Mouse (Mus musculus) layer of hippocampus, adult 9-10 months (tissue): ENCODE measurements at regions not wholly inside any gene's neighbourhood (a gene's known extent, or its start where the extent isn't known, plus 50 kb on each side); places are given as distances from the start of the nearest gene placed in this dataset.

ENCODE experiments used
- DNase-seq: peaks from one replicate; pipeline ENCODE4 v3.0.0; 2022; ENCODE audit warnings: low spot score

DNA sequence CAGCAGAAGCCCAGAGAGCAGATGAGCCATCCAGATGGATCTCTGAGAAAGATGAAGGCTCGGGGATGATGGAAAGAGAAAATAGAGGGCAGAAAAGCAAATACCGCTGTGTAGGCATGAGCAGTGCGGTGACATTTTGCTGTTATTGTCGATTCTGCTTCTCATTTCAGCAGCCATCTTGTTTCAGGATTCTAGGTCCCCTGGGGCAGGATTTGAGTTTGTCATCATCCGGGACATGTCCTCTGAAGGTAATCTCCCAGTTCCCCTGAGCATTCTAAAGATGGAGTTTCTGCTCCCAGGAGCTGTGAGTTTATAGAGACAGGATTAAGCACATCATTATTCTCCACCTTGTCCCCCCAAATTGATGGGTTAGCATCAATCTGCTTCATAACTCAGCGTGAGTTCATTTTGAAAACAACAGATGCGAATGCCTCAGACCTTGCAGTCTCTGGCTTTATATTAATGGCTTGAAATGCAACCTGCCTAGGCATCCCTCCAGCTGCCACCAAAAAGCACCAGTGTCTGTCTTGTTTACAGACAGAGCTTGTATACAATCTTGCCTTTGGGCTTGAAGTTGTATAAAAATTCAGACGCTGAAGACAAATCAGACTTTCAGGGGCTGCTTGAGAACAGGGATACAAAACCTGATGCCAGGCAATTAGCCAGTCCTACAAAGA, 128.6 kb upstream of the Foxa2 start:
- DNase-seq, result no peak

DNA sequence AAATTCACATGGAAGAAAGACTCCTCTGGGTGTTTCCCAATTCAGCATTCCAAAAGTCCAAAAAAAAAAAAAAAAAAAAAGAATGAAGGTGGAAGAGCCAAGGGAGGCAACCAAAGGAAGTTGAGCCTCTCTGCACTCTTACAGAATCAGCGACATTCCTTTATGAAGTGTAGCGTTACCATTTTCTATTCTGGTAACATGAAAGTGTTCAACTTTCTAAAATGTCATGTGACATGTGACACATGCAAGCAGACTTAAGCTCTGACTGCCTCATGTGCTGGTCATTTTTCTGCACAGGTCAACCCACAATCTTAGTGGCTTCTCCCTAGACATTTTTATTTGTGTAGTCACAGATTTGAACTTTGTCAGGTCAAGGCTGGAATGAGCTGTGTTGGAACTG, 133.5 kb upstream of the Foxa2 start:
- DNase-seq, result no peak

DNA sequence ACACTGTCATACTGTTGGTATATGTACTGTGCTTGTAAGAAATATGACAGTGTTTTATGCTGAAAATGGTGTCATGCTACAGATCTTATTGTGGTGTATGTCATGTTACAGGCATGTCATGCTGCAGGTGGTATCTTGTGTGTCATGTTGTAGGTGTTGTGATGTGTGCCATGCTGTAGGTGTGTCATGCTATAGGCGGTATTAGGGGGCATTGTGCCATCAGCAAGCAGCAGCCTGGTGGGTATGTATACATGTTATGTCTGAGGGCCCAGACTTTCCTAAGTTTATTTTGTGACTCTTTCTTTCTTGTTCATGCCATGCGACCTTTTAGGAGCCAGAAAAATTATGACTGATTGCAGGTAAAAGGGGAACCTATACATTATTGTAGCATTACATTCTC, 134.7 kb upstream of the Foxa2 start:
- no peak for DNase-seq

GRCm38 (mm10) chr2:148182492-148183052, 135.8 kb upstream of the Foxa2 start:
- DNase-seq, result no peak

- DNase-seq, result no peak
Measured at GRCm38 (mm10) chr2:148184801-148185212, 138.0 kb upstream of the Foxa2 start.

DNA sequence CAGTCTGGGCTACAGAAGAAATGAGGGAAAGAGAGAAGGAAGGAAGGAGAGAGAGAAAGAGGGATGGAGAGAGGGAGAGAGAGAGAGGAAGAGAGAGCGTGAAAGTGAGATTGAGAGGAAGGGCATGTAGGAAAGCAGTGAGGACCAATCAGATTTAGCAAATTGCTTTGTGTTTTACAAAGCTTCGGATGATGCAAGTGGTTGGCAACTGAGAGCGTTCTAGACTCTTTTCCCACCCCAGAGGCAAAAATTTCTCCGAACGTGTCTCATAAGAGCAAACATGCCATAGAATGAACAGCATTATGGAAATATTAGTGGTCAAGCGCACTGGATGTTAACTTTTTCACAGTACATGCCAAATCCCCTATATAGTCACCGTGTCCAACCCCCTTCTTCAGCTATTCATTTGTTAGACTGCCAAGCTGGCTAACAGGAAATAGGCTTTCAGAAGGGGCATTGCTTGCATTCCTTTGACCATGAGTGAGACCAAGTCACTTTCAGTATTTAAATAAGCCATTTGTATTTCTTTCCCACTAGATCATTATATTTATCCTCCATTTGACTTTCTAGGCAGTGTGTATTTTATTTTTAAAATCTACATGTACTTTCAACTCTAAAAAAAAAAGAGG, 139.7 kb upstream of the Foxa2 start:
- DNase-seq, result no peak

DNA sequence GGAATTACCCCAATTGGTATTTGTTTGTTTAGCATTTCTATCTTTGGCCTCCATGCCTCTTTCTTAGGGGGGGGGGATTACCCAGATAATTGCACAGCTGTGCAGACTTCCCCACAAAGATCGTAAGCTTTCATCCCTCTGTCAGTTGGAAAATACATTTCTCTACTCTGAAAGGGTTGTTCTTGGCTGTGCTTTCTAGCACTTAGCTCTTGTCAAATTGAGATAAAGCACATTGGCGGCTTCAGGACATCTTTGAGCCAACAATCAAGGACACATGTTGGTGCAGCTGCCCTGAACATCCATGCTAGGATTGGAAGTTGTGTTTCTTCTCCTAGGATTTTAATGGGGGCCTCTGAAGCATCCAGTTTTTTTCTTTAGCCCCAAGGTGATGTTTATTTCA, 142.1 kb upstream of the Foxa2 start:
- DNase-seq, result no peak

GRCm38 (mm10) chr2:148189287-148189686, 142.5 kb upstream of the Foxa2 start:
- DNase-seq, result no peak

- DNase-seq, result no peak
Measured at GRCm38 (mm10) chr2:148192946-148193345, 146.2 kb upstream of the Foxa2 start.

DNA sequence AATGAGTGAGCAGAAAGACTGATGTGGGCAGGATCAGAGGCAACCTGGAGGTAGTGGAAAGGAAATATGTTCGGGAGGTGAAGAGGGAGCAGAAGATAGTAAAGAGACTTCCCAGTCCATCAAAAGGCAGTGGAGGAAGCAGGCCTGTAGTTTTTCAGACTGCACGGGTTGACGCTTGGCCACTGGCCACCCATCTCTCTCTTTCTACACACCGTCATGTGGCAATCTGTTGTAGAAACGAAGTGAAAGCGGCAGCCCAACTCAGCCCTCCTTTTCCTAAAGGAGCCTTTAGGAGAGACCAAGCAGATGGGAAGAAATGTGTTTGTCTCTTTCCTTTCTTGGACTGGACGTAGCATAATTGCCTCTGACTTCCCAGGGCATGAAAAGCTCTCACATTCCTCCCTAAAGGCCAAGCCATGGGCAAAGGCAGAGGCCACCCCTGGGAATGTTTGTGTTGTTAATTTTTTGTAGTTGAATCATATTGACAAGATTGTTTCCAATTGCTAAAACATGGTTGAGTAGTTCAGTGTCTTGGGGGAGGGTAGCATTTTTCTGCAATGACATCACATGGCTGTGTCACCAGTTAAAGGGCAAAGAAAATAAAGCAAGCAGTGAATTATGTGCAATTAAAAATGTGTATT, 150.7 kb upstream of the Foxa2 start:
- DNase-seq, result no peak

- no peak for DNase-seq
Measured at GRCm38 (mm10) chr2:148206633-148207032, 159.9 kb upstream of the Foxa2 start.

DNA sequence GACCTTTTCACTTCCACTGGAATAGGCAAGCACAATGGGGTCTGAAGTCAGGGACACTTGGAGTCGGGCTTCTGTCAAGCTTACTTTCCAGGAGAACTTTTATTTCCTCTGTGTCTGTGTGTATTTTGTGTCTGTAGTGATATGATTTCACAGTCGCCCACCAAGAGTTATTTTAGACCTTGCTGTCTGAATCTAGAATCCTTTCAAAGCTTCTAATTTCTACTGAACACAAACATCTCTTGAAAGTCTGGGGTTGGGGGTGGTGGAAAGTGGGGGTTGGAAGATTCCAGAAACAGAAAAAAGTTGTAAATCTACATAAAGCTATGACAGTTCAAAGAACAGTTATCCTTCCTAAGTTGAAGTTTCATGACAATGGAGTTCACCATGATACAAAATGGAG, 164.0 kb upstream of the Foxa2 start:
- no peak for DNase-seq

GRCm38 (mm10) chr2:148217136-148217535, 170.4 kb upstream of the Foxa2 start:
- no peak for DNase-seq

DNA sequence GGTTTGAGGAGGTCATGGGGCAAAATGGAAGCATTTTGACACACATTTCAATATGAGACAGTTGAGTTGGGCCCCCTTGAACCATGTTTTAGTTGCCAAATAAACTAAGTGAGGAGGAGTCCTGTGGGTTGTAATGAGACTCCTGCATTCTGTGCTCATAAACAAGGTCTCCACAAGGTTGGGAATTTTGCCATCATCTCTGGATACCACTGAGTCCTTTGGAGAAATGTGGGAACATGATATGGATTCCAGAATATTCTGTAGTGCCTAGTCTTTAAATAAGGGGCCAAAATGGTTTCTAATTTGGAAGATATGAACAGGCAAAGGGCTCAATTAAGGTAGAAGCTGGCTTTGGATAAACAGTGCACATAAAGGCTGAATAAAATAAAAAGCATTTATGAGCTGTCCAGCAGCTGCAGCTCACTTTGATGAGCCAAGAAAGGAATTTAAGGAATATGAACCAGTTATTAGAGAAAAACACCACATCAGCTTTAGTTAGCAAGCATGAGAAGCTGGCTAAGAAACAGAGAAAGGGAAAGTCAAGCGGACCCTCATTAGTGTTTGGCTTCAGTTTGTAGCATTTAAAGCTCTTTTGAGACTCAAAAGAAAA, 161.3 kb upstream of the Sstr4 start:
- DNase-seq, result no peak

DNA sequence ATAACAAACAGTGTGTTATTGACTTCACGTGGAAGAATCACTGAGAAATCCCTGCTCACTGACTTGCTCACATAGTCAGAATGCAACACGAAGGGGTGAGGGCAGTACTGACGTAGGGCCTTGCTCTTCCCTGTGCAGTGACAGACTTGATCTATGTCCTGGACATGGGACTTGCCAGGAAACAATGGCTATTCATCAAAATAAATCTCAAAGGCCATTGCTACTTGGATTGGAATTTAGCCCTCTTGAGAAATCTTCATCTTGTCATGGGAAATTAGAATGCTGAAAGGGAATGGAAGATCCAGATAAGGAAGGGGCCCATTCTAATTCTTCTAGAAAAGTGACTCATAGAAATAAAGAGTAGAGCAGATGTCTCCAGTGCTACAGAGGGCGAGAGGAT, 158.0 kb upstream of the Sstr4 start:
- DNase-seq, result no peak

- no peak for DNase-seq
Measured at GRCm38 (mm10) chr2:148239046-148239445, 156.1 kb upstream of the Sstr4 start.

- DNase-seq, result no peak
Measured at GRCm38 (mm10) chr2:148242242-148242641, 152.9 kb upstream of the Sstr4 start.

DNA sequence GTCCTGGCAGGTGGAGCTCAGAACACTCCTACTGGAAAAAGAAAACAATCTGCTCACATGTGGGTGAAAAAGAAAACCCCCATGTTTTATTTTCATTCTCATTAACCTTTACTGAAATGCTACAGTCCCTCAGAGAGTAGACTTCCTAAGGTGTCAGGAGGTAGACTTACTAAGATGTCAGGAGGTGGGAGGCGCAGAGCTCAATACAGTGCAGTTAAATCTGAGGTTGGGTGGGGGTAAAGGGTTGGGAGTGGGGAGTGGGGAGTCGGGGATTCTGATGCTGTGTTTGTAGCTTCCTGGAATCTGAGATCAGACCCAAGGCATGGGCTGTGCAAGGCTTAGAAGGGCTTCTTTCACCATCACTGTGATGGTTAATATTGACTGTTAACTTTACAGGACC, 149.6 kb upstream of the Sstr4 start:
- no peak for DNase-seq

GRCm38 (mm10) chr2:148250902-148251301, 144.2 kb upstream of the Sstr4 start:
- no peak for DNase-seq

GRCm38 (mm10) chr2:148255662-148256061, 139.5 kb upstream of the Sstr4 start:
- no peak for DNase-seq

- DNase-seq, result no peak
Measured at GRCm38 (mm10) chr2:148264111-148264730, 130.9 kb upstream of the Sstr4 start.

DNA sequence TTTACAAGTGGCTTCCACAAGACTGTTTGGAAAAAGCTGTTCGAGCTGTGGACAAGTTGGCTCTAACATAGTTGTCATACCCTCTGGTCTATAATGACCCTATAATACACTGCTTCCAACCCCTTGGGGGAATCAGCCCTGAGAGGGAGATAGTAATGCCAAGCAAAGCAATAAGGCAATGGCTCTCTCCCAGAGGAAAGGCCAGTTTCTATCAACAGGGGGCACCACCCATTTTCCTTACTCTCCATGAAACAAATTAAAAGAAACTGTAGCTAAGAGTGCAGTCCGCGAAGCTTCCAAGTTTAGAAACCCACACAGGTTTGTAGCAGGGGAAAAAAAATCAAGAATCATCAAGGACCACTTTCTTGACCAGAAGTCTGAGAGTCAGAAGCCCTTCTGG, 115.9 kb upstream of the Sstr4 start:
- DNase-seq, result no peak
